Mouse (Mus musculus) intestine, embryonic 14.5 days (tissue): ENCODE data around the gene Zbtb20. TPM values are rescaled to one million over a fixed set of nuclear protein-coding genes. Genes with fewer than 3 reads are reported as not detected.

Experiments
- ATAC-seq: fragments of 200-750 bp; cut with Nextera tagmentation; replicated peaks from 2 replicates; pipeline ENCODE4 v1.8.0; 2017; ENCODE audit warnings: low read depth, moderate number of reproducible peaks, moderate TSS enrichment, moderate library complexity; ENCODE audit not compliant: low FRiP score, low TSS enrichment
- DNase-seq: peaks from one replicate; pipeline ENCODE4 v3.0.0-alpha.2; 2018; ENCODE audit warnings: low spot score
- H3K27ac ChIP-seq: fragments of 300-500 bp; sonication (generic); 2 replicates; pipeline ENCODE4 v1.5.1; 2014; ENCODE audit warnings: low read depth, mild to moderate bottlenecking, control low read depth
- H3K27me3 ChIP-seq: fragments of 300-500 bp; sonication (generic); replicated peaks from 2 replicates; pipeline ENCODE4 v1.6.1; 2014; ENCODE audit warnings: low read length, control low read depth; ENCODE audit not compliant: control insufficient read depth, insufficient read depth
- H3K36me3 ChIP-seq: fragments of 300-500 bp; sonication (generic); 2 replicates; pipeline ENCODE4 v1.6.1; 2014; ENCODE audit warnings: low read length, control low read depth; ENCODE audit not compliant: control insufficient read depth, insufficient read depth
- H3K4me1 ChIP-seq: fragments of 300-500 bp; sonication (generic); replicated peaks from 2 replicates; pipeline ENCODE4 v1.6.1; 2014; ENCODE audit warnings: low read length, control low read depth, mixed read lengths; ENCODE audit not compliant: control insufficient read depth, insufficient read depth
- H3K4me2 ChIP-seq: fragments of 300-500 bp; sonication (generic); 2 replicates; pipeline ENCODE4 v1.6.1; 2014; ENCODE audit warnings: low read length
- H3K4me3 ChIP-seq: fragments of 300-500 bp; sonication (generic); 2 replicates; pipeline ENCODE4 v1.5.1; 2014; ENCODE audit warnings: low read depth, low read length, control low read depth, mixed read lengths
- H3K9ac ChIP-seq: fragments of 300-500 bp; sonication (generic); 2 replicates; pipeline ENCODE4 v1.6.1; 2014; ENCODE audit warnings: mild to moderate bottlenecking, low read length
- H3K9me3 ChIP-seq: fragments of 300-500 bp; sonication (generic); 2 replicates; pipeline ENCODE4 v1.6.1; 2016; ENCODE audit warnings: low read length, control low read depth; ENCODE audit not compliant: control insufficient read depth
- WGBS: fragments of 180-500 bp; shearing (Covaris S2); extraction: QIAGEN DNeasy Blood & Tissue Kit; methylation state at CpG from one replicate; pipeline ENCODE4 v1.1.7; 2014; 5-methylcytosine and 5-hydroxymethylcytosine counted together
- polyA plus RNA-seq: library from polyadenylated mRNA; unstranded; fragments of >200 nt; fragmentation: Nextera tagmentation; extraction: Ambion mirVana; gene quantifications from 2 replicates; pipeline ENCODE4 v1.2.1, GENCODE M21; 2014

The Zbtb20 gene
- polyA plus RNA-seq, 1 experiment from 2014 or later = 27.3 TPM

GRCm38 (mm10) chr16:43331440-43331839, 455.8 kb downstream of the Zbtb20 start:
- Histone ChIP-seq H3K4me3 (no peak overlapping the region), H3K4me2 (no peak overlapping the region), H3K27me3 (no peaks in the 10 kb centered on the region), H3K36me3 (no peaks in the 10 kb centered on the region), H3K9ac (no peak overlapping the region), H3K4me1 (peaks cover 8% of the 10 kb centered on the region), H3K27ac (no peak overlapping the region), H3K9me3 (no peaks in the 10 kb centered on the region)
- no peak for ATAC-seq
- DNase-seq = no peak
- WGBS = 87% methylated on average over 3 of the region's 3 CpGs

GRCm38 (mm10) chr16:43332734-43333133, 457.1 kb downstream of the Zbtb20 start:
- no peaks in the 10 kb centered on the region for H3K36me3 ChIP-seq
- H3K9ac ChIP-seq = no peak overlapping the region
- DNase-seq (no peak), ATAC-seq (no peak)
- H3K27ac ChIP-seq = no peak overlapping the region
- H3K4me2 ChIP-seq = no peak overlapping the region
- no peak overlapping the region for H3K4me3 ChIP-seq
- no peaks in the 10 kb centered on the region for H3K9me3 ChIP-seq
- peaks cover 8% of the 10 kb centered on the region for H3K4me1 ChIP-seq
- H3K27me3 ChIP-seq = no peaks in the 10 kb centered on the region
- WGBS = 37% methylated on average over 2 of the region's 2 CpGs

GRCm38 (mm10) chr16:43333265-43333664, 457.6 kb downstream of the Zbtb20 start:
- peaks cover 8% of the 10 kb centered on the region for H3K4me1 ChIP-seq
- H3K36me3 ChIP-seq = no peaks in the 10 kb centered on the region
- WGBS = 72% methylated on average over 1 of the region's 1 CpGs
- no peak overlapping the region for H3K9ac ChIP-seq
- DNase-seq (no peak), ATAC-seq (no peak)
- H3K9me3 ChIP-seq = no peaks in the 10 kb centered on the region
- H3K27me3 ChIP-seq = no peaks in the 10 kb centered on the region
- no peak overlapping the region for H3K4me3 ChIP-seq
- H3K27ac ChIP-seq = no peak overlapping the region
- no peak overlapping the region for H3K4me2 ChIP-seq

GRCm38 (mm10) chr16:43334411-43335150, 458.9 kb downstream of the Zbtb20 start:
- H3K36me3 ChIP-seq = no peaks in the 10 kb centered on the region
- no peak overlapping the region for H3K9ac ChIP-seq
- H3K4me3 ChIP-seq = no peak overlapping the region
- ATAC-seq (no peak), DNase-seq (no peak)
- H3K4me2 ChIP-seq = 0 out of 2 replicates have a peak overlapping the region, but pooled peaks have one; percentile 1
- H3K4me1 ChIP-seq = peaks cover 8% of the 10 kb centered on the region
- H3K27me3 ChIP-seq = no peaks in the 10 kb centered on the region
- 32% methylated on average over 11 of the region's 11 CpGs for WGBS
- H3K9me3 ChIP-seq = no peaks in the 10 kb centered on the region
- H3K27ac ChIP-seq = 0 out of 2 replicates have a peak overlapping the region, but pooled peaks have one; percentile 9

- 54% methylated on average over 8 of the region's 8 CpGs for WGBS
- 0 out of 2 replicates have a peak overlapping the region, but pooled peaks have one; percentile 33 for H3K27ac ChIP-seq
- H3K9ac ChIP-seq = no peak overlapping the region
- ATAC-seq = no peak
- H3K4me2 ChIP-seq = no peak overlapping the region
- H3K4me3 ChIP-seq = no peak overlapping the region
- H3K9me3 ChIP-seq = no peaks in the 10 kb centered on the region
- H3K4me1 ChIP-seq = peaks cover 8% of the 10 kb centered on the region
- H3K27me3 ChIP-seq = no peaks in the 10 kb centered on the region
- H3K36me3 ChIP-seq = no peaks in the 10 kb centered on the region
- DNase-seq = no peak
Measured at GRCm38 (mm10) chr16:43335151-43335823, 459.6 kb downstream of the Zbtb20 start.

GRCm38 (mm10) chr16:43335824-43336215, 460.1 kb downstream of the Zbtb20 start:
- DNase-seq = no peak
- peaks cover 8% of the 10 kb centered on the region for H3K4me1 ChIP-seq
- H3K4me3 ChIP-seq = no peak overlapping the region
- no peaks in the 10 kb centered on the region for H3K9me3 ChIP-seq
- WGBS = 85% methylated on average over 4 of the region's 4 CpGs
- no peak overlapping the region for H3K9ac ChIP-seq
- H3K4me2 ChIP-seq = no peak overlapping the region
- no peak for ATAC-seq
- H3K27me3 ChIP-seq = no peaks in the 10 kb centered on the region
- H3K27ac ChIP-seq = 0 out of 2 replicates have a peak overlapping the region, but pooled peaks have one; percentile 33
- H3K36me3 ChIP-seq = no peaks in the 10 kb centered on the region

GRCm38 (mm10) chr16:43340712-43341111, 465.0 kb downstream of the Zbtb20 start:
- H3K27ac ChIP-seq = no peak overlapping the region
- no peak for DNase-seq
- H3K4me3 ChIP-seq = no peak overlapping the region
- no peaks in the 10 kb centered on the region for H3K27me3 ChIP-seq
- no peak overlapping the region for H3K9ac ChIP-seq
- 87% methylated on average over 4 of the region's 4 CpGs for WGBS
- no peaks in the 10 kb centered on the region for H3K9me3 ChIP-seq
- no peaks in the 10 kb centered on the region for H3K4me1 ChIP-seq
- no peak for ATAC-seq
- H3K4me2 ChIP-seq = no peak overlapping the region
- no peaks in the 10 kb centered on the region for H3K36me3 ChIP-seq

- no peak overlapping the region for H3K9ac ChIP-seq
- no peaks in the 10 kb centered on the region for H3K9me3 ChIP-seq
- no peaks in the 10 kb centered on the region for H3K4me1 ChIP-seq
- no peak overlapping the region for H3K27ac ChIP-seq
- no peaks in the 10 kb centered on the region for H3K36me3 ChIP-seq
- no peak for ATAC-seq
- H3K27me3 ChIP-seq = no peaks in the 10 kb centered on the region
- no peak overlapping the region for H3K4me3 ChIP-seq
- H3K4me2 ChIP-seq = no peak overlapping the region
- DNase-seq = no peak
Measured at GRCm38 (mm10) chr16:43341916-43342455, 466.3 kb downstream of the Zbtb20 start.
